Mouse (Mus musculus) olfactory bulb, adult 2 months (tissue): Measurements from ENCODE around the gene Mfap3l.

ENCODE experiments used
- CTCF ChIP-seq: fragments of 200-500 bp; IDR thresholded peaks from 2 replicates; pipeline ENCODE4 v1.5.1; 2012; ENCODE audit warnings: low read depth, mild to moderate bottlenecking, low read length, moderate library complexity; ENCODE audit not compliant: insufficient read depth
- POLR2A ChIP-seq: fragments of 200-500 bp; IDR thresholded peaks from 2 replicates; pipeline ENCODE4 v1.6.1; 2012; ENCODE audit warnings: mild to moderate bottlenecking, low read depth, low read length, moderate library complexity; ENCODE audit not compliant: insufficient read depth

DNA sequence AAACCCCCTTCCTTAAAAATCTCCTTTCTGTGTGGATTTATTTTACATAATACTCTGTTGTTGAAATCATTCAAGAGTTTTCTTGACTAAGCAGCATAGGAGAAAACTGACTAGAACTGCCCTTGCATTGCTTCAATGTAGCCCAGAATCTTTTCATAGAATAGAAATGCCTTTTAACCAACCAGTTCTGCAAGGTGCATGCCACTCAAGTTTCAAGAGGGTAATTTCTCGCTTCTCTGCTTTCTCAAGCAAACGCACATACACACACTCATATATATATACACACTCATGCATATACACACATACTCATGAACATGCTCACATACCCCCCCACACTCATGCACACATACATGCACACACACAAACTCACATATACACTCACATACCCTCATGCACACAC lies 28.6 kb downstream of the Mfap3l start:
- TF ChIP-seq CTCF (no peak), POLR2A (no peak)
